Mouse (Mus musculus): Measurements from ENCODE around the gene Dusp6.

- TF ChIP-seq CTCF (IDR thresholded peaks at IDR 0.05; ENCODE audit: borderline replicate concordance, insufficient read depth, low read length) (no peak), POLR2A (IDR thresholded peaks at IDR 0.05; ENCODE audit: low read depth, low read length) (no peak)
These were observed 47.2 kb downstream of the Dusp6 start for GRCm38 (mm10) chr10:99310204-99310603.

Data from embryonic fibroblast, embryonic 13.5 days (primary cell).